Mouse (Mus musculus): ENCODE data around the gene Nol12. TPM values are rescaled to one million over a fixed set of nuclear protein-coding genes. Genes with fewer than 3 reads are reported as not detected.

Gene Nol12
- polyA plus RNA-seq, 1 experiment = 16.4 TPM

GRCm38 (mm10) chr15:78937311-78937710 lies 2.6 kb downstream of the Nol12 start:
- Histone ChIP-seq H3K4me1 (ENCODE audit: control insufficient read depth, insufficient read depth, low read length) (0 out of 2 replicates have a peak, but pooled peaks cover 2% of the 10 kb centered on the region), H3K4me3 (replicated peaks; ENCODE audit: extremely low read depth, low read depth, low read length) (no peak overlapping the region)
- WGBS = 86% methylated on average over 10 of the region's 10 CpGs
- no peak for TF ChIP-seq POLR2A (IDR thresholded peaks at IDR 0.05; ENCODE audit: borderline replicate concordance, extremely low read depth, low read depth, low read length)
- no peak for TF ChIP-seq CTCF (IDR thresholded peaks at IDR 0.05; ENCODE audit: insufficient read depth, low read length)
- no peak for DNase-seq

GRCm38 (mm10) chr15:78937963-78938362 lies 3.2 kb downstream of the Nol12 start:
- TF ChIP-seq CTCF (IDR thresholded peaks at IDR 0.05; ENCODE audit: insufficient read depth, low read length) = no peak
- no peak for TF ChIP-seq POLR2A (IDR thresholded peaks at IDR 0.05; ENCODE audit: borderline replicate concordance, extremely low read depth, low read depth, low read length)
- 91% methylated on average over 2 of the region's 2 CpGs for WGBS
- 0 out of 2 replicates have a peak, but pooled peaks cover 2% of the 10 kb centered on the region for H3K4me1 ChIP-seq (ENCODE audit: control insufficient read depth, insufficient read depth, low read length)
- DNase-seq = no peak
- H3K4me3 ChIP-seq (replicated peaks; ENCODE audit: extremely low read depth, low read depth, low read length) = no peak overlapping the region

GRCm38 (mm10) chr15:78940325-78940724 lies 5.6 kb downstream of the Nol12 start:
- Histone ChIP-seq H3K4me3 (replicated peaks; ENCODE audit: extremely low read depth, low read depth, low read length) (no peak overlapping the region), H3K4me1 (ENCODE audit: control insufficient read depth, insufficient read depth, low read length) (0 out of 2 replicates have a peak, but pooled peaks cover 2% of the 10 kb centered on the region)
- WGBS = 90% methylated on average over 13 of the region's 13 CpGs
- TF ChIP-seq POLR2A (IDR thresholded peaks at IDR 0.05; ENCODE audit: borderline replicate concordance, extremely low read depth, low read depth, low read length) = no peak
- no peak for TF ChIP-seq CTCF (IDR thresholded peaks at IDR 0.05; ENCODE audit: insufficient read depth, low read length)
- no peak for DNase-seq

GRCm38 (mm10) chr15:78942663-78943062 lies 7.9 kb downstream of the Nol12 start:
- WGBS = 7% methylated on average over 9 of the region's 9 CpGs
- Histone ChIP-seq H3K4me3 (replicated peaks; ENCODE audit: extremely low read depth, low read depth, low read length) (peak overlapping the region; percentile 59), H3K4me1 (ENCODE audit: control insufficient read depth, insufficient read depth, low read length) (no peaks in the 10 kb centered on the region)
- peak; percentile 80 for DNase-seq
- no peak for TF ChIP-seq POLR2A (IDR thresholded peaks at IDR 0.05; ENCODE audit: borderline replicate concordance, extremely low read depth, low read depth, low read length)
- peak; percentile 74 for TF ChIP-seq CTCF (IDR thresholded peaks at IDR 0.05; ENCODE audit: insufficient read depth, low read length)

GRCm38 (mm10) chr15:78946232-78946631 lies 11.5 kb downstream of the Nol12 start:
- no peak for DNase-seq
- WGBS = 69% methylated on average over 7 of the region's 7 CpGs
- Histone ChIP-seq H3K4me3 (replicated peaks; ENCODE audit: extremely low read depth, low read depth, low read length) (no peak overlapping the region), H3K4me1 (ENCODE audit: control insufficient read depth, insufficient read depth, low read length) (no peaks in the 10 kb centered on the region)
- TF ChIP-seq CTCF (IDR thresholded peaks at IDR 0.05; ENCODE audit: insufficient read depth, low read length) (no peak), POLR2A (IDR thresholded peaks at IDR 0.05; ENCODE audit: borderline replicate concordance, extremely low read depth, low read depth, low read length) (no peak)

GRCm38 (mm10) chr15:78947657-78948056 lies 12.9 kb downstream of the Nol12 start, which contains the start of gene Triobp:
Gene Triobp, plus strand, starts transcription at chr15:78947724.
- under 1% methylated on average over 24 of the region's 24 CpGs for WGBS
- H3K4me3 ChIP-seq (replicated peaks; ENCODE audit: extremely low read depth, low read depth, low read length) = no peak within 1 kb of the TSS
- DNase-seq = peak; percentile 70
- TF ChIP-seq POLR2A (IDR thresholded peaks at IDR 0.05; ENCODE audit: borderline replicate concordance, extremely low read depth, low read depth, low read length) = no peak
- TF ChIP-seq CTCF (IDR thresholded peaks at IDR 0.05; ENCODE audit: insufficient read depth, low read length) = no peak
- no peaks in the 10 kb centered on the region for H3K4me1 ChIP-seq (ENCODE audit: control insufficient read depth, insufficient read depth, low read length)

GRCm38 (mm10) chr15:78948152-78948725 lies 13.5 kb downstream of the Nol12 start:
- 8% methylated on average over 11 of the region's 11 CpGs for WGBS
- H3K4me3 ChIP-seq (replicated peaks; ENCODE audit: extremely low read depth, low read depth, low read length) = no peak overlapping the region
- DNase-seq = no peak
- TF ChIP-seq POLR2A (IDR thresholded peaks at IDR 0.05; ENCODE audit: borderline replicate concordance, extremely low read depth, low read depth, low read length) = no peak
- TF ChIP-seq CTCF (IDR thresholded peaks at IDR 0.05; ENCODE audit: insufficient read depth, low read length) = no peak
- no peaks in the 10 kb centered on the region for H3K4me1 ChIP-seq (ENCODE audit: control insufficient read depth, insufficient read depth, low read length)

GRCm38 (mm10) chr15:78948883-78949282 lies 14.2 kb downstream of the Nol12 start:
- no peak for DNase-seq
- TF ChIP-seq CTCF (IDR thresholded peaks at IDR 0.05; ENCODE audit: insufficient read depth, low read length) (no peak), POLR2A (IDR thresholded peaks at IDR 0.05; ENCODE audit: borderline replicate concordance, extremely low read depth, low read depth, low read length) (no peak)
- Histone ChIP-seq H3K4me1 (ENCODE audit: control insufficient read depth, insufficient read depth, low read length) (no peaks in the 10 kb centered on the region), H3K4me3 (replicated peaks; ENCODE audit: extremely low read depth, low read depth, low read length) (no peak overlapping the region)
- WGBS = 90% methylated on average over 3 of the region's 3 CpGs

GRCm38 (mm10) chr15:78955663-78956062 lies 20.9 kb downstream of the Nol12 start:
- Histone ChIP-seq H3K4me3 (replicated peaks; ENCODE audit: extremely low read depth, low read depth, low read length) (no peak overlapping the region), H3K4me1 (ENCODE audit: control insufficient read depth, insufficient read depth, low read length) (no peaks in the 10 kb centered on the region)
- 68% methylated on average over 3 of the region's 3 CpGs for WGBS
- DNase-seq = no peak
- TF ChIP-seq POLR2A (IDR thresholded peaks at IDR 0.05; ENCODE audit: borderline replicate concordance, extremely low read depth, low read depth, low read length) (no peak), CTCF (IDR thresholded peaks at IDR 0.05; ENCODE audit: insufficient read depth, low read length) (no peak)

GRCm38 (mm10) chr15:78956351-78956750 lies 21.6 kb downstream of the Nol12 start:
- no peaks in the 10 kb centered on the region for H3K4me1 ChIP-seq (ENCODE audit: control insufficient read depth, insufficient read depth, low read length)
- 67% methylated on average over 4 of the region's 4 CpGs for WGBS
- TF ChIP-seq CTCF (IDR thresholded peaks at IDR 0.05; ENCODE audit: insufficient read depth, low read length) (no peak), POLR2A (IDR thresholded peaks at IDR 0.05; ENCODE audit: borderline replicate concordance, extremely low read depth, low read depth, low read length) (no peak)
- DNase-seq = no peak
- H3K4me3 ChIP-seq (replicated peaks; ENCODE audit: extremely low read depth, low read depth, low read length) = no peak overlapping the region

Data from lung, adult 2 months (tissue).